Mouse (Mus musculus) small intestine, adult 10 weeks (tissue): ENCODE data around the gene Vipr1. TPM values are rescaled to one million over a fixed set of nuclear protein-coding genes. Genes with fewer than 3 reads are reported as not detected.

ENCODE experiments used
- polyA plus RNA-seq: library from polyadenylated mRNA; stranded (reverse); fragments of 350-450 nt; fragmentation: Illumina TruSeq; extraction: RNeasy Lipid Tissue Mini Kit (QIAGEN cat#74804); gene quantifications from one replicate; pipeline ENCODE4 v1.2.3, GENCODE M21; 2014; ENCODE audit warnings: low replicate concordance

Vipr1 gene
- 25.4 TPM for polyA plus RNA-seq

GRCm38 (mm10) chr9:121642401-121643181 lies at the start of gene Vipr1:
Gene Vipr1 (plus strand): TSS chr9:121642716.

GRCm38 (mm10) chr9:121642001-121642400 lies 515 bp upstream of the Vipr1 start, which contains the start of gene Lyzl4:
Gene Lyzl4 (minus strand): TSS chr9:121642096.

GRCm38 (mm10) chr9:121704646-121705625 lies 62.4 kb downstream of the Vipr1 start, which contains the start of gene Sec22c:
Gene Sec22c (minus strand): TSS chr9:121705490.

GRCm38 (mm10) chr9:121709898-121710583 lies 67.5 kb downstream of the Vipr1 start, which contains the start of gene Ss18l2:
Gene Ss18l2 (plus strand): TSS chr9:121710329.

GRCm38 (mm10) chr9:121718792-121719318 lies 76.3 kb downstream of the Vipr1 start, which contains the start of gene Nktr:
Gene Nktr (plus strand): TSS chr9:121719169.

Other genes with a start within 250 kb of the Vipr1 start
- gene Cck, start 147.0 kb upstream of the Vipr1 start, polyA plus RNA-seq = 15.9 TPM
- not detected for gene Lyzl4, start 620 bp upstream of the Vipr1 start, polyA plus RNA-seq
- gene Sec22c, start 62.8 kb downstream of the Vipr1 start, polyA plus RNA-seq = 42.7 TPM
- gene Ss18l2, start 67.6 kb downstream of the Vipr1 start, polyA plus RNA-seq = 47.5 TPM
- 212 TPM for gene Nktr, start 76.5 kb downstream of the Vipr1 start, polyA plus RNA-seq
- 0.11 TPM for gene Zfp651, start 116.6 kb downstream of the Vipr1 start, polyA plus RNA-seq
- not detected for gene Klhl40, start 134.9 kb downstream of the Vipr1 start, polyA plus RNA-seq
- gene Hhatl, start 149.8 kb downstream of the Vipr1 start, polyA plus RNA-seq = not detected
- gene Ccdc13, start 196.7 kb downstream of the Vipr1 start, polyA plus RNA-seq = not detected
- gene Higd1a, start 215.6 kb downstream of the Vipr1 start, polyA plus RNA-seq = 57.2 TPM